Mouse (Mus musculus) midbrain, embryonic 15.5 days (tissue): ENCODE measurements around the gene 2010111I01Rik. TPM values are rescaled to one million over a fixed set of nuclear protein-coding genes. Genes with fewer than 3 reads are reported as not detected.

Source experiments
- ATAC-seq: fragments of 200-750 bp; cut with Nextera tagmentation; replicated peaks from 2 replicates; pipeline ENCODE4 v1.8.0; 2017; ENCODE audit warnings: moderate TSS enrichment
- H3K27ac ChIP-seq: fragments of 300-500 bp; sonication (generic); 2 replicates; pipeline ENCODE4 v1.5.1; 2015; ENCODE audit warnings: mild to moderate bottlenecking, inconsistent platforms
- H3K27me3 ChIP-seq: fragments of 300-500 bp; sonication (generic); replicated peaks from 2 replicates; pipeline ENCODE4 v1.6.1; 2015; ENCODE audit warnings: inconsistent platforms
- H3K36me3 ChIP-seq: fragments of 300-500 bp; sonication (generic); replicated peaks from 2 replicates; pipeline ENCODE4 v1.6.1; 2015; ENCODE audit warnings: inconsistent platforms
- H3K4me1 ChIP-seq: fragments of 300-500 bp; sonication (generic); 2 replicates; pipeline ENCODE4 v1.6.1; 2015; ENCODE audit warnings: inconsistent platforms
- H3K4me2 ChIP-seq: fragments of 300-500 bp; sonication (generic); 2 replicates; pipeline ENCODE4 v1.6.1; 2015; ENCODE audit warnings: inconsistent platforms, mild to moderate bottlenecking, moderate library complexity
- H3K4me3 ChIP-seq: fragments of 300-500 bp; sonication (generic); 2 replicates; pipeline ENCODE4 v1.5.1; 2015; ENCODE audit warnings: mild to moderate bottlenecking, inconsistent platforms
- H3K9ac ChIP-seq: fragments of 300-500 bp; sonication (generic); 2 replicates; pipeline ENCODE4 v1.6.1; 2015; ENCODE audit warnings: mild to moderate bottlenecking, inconsistent platforms
- H3K9me3 ChIP-seq: fragments of 300-500 bp; sonication (generic); 2 replicates; pipeline ENCODE4 v1.6.1; 2016; ENCODE audit warnings: inconsistent platforms
- WGBS: fragments of 180-500 bp; shearing (Covaris S2); methylation state at CpG from one replicate; pipeline ENCODE4 v1.1.7; 2015; ENCODE audit warnings: mixed read lengths; 5-methylcytosine and 5-hydroxymethylcytosine counted together
- polyA plus RNA-seq: library from polyadenylated mRNA; unstranded; fragments of >200 nt; fragmentation: Nextera tagmentation; extraction: Ambion mirVana; gene quantifications from 2 replicates; pipeline ENCODE4 v1.2.1, GENCODE M21; 2015

The 2010111I01Rik gene
- polyA plus RNA-seq, 1 experiment from 2014 or later = 29.0 TPM

DNA sequence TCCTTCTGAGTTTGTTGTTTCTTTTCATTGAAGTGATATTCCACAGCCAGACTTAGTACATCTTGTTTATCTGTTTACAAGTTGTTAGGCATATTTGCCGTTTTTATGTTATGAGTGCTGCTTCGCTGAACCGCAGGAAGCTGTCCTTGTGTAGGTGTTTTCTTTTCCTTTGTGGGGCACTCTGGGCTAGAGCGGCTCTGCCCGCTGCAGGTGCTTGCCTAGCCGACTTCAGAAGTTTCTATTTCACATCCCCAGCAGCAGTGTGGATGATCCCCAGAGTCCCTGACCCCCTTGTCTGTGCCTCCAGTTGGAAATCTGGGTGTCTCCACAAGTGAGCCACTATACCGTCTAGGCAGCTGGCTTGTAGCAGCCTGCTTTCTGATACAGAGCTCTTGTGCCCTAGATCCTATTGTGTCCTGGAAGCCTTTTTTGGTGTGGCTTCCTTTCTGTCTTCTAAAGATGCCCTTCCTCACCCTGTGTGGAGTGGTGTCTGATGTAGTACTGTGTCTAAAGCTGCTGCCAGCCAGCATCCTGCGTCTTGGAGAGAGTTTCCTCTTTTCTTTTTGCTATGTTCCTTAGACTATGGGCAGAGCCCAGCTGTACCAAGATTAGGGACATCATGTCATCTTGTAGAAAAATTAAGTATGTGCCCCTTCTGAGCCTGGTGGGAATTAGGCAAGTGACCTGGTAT is 285.2 kb downstream of the 2010111I01Rik start:
- Histone ChIP-seq H3K36me3 (no peaks in the 10 kb centered on the region), H3K4me2 (no peak overlapping the region), H3K27me3 (no peaks in the 10 kb centered on the region), H3K4me1 (no peaks in the 10 kb centered on the region), H3K9ac (no peak overlapping the region), H3K27ac (no peak overlapping the region), H3K9me3 (no peaks in the 10 kb centered on the region), H3K4me3 (no peak overlapping the region)
- no peak for ATAC-seq
- 75% methylated on average over 8 of the region's 8 CpGs for WGBS

DNA sequence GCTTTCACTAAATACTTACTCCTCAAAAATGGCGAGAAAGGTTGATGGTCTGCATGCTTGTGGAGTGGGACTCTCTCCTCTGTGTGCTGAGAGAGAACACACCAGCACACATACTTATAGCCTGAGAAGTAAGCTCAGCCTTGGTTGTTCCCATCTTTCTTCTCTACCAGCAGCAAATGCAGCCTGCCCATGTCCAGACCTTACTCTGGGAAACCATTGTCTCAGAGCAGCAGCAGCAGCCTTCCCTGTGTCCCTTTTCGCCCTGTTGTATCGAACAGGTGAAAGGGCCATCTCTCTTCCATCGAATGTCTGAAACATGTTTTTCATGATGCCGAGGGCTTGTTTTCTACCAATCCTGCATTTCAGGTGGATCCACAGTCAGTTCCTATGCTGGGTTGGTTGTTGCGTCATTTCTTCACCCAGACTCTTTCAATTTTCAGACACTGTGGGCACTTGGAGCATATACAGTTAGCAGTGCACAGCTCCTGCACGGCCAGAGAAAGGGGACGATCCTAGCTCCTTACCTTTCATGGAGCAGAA is 285.8 kb downstream of the 2010111I01Rik start:
- H3K9ac ChIP-seq = no peak overlapping the region
- H3K4me3 ChIP-seq = no peak overlapping the region
- no peaks in the 10 kb centered on the region for H3K4me1 ChIP-seq
- no peak overlapping the region for H3K4me2 ChIP-seq
- H3K36me3 ChIP-seq = no peaks in the 10 kb centered on the region
- WGBS = 92% methylated on average over 8 of the region's 8 CpGs
- ATAC-seq = no peak
- no peaks in the 10 kb centered on the region for H3K27me3 ChIP-seq
- H3K9me3 ChIP-seq = no peaks in the 10 kb centered on the region
- no peak overlapping the region for H3K27ac ChIP-seq

GRCm38 (mm10) chr13:63251118-63251889 is 286.6 kb downstream of the 2010111I01Rik start:
- H3K27me3 ChIP-seq = no peaks in the 10 kb centered on the region
- WGBS = 56% methylated on average over 12 of the region's 12 CpGs
- ATAC-seq = 0 out of 2 replicates have a peak, but pooled peaks have one; percentile 25

GRCm38 (mm10) chr13:63252295-63253010 is 287.8 kb downstream of the 2010111I01Rik start:
- 98% methylated on average over 2 of the region's 2 CpGs for WGBS
- Histone ChIP-seq H3K4me2 (no peak overlapping the region), H3K9me3 (no peaks in the 10 kb centered on the region), H3K9ac (no peak overlapping the region), H3K36me3 (no peaks in the 10 kb centered on the region), H3K4me1 (no peaks in the 10 kb centered on the region), H3K27ac (no peak overlapping the region), H3K4me3 (no peak overlapping the region), H3K27me3 (no peaks in the 10 kb centered on the region)
- ATAC-seq = no peak

More at GRCm38 (mm10) chr13:63251118-63251889, 286.6 kb downstream of the 2010111I01Rik start:
- Histone ChIP-seq H3K9ac (no peak overlapping the region), H3K9me3 (no peaks in the 10 kb centered on the region), H3K4me3 (no peak overlapping the region), H3K27ac (no peak overlapping the region), H3K4me1 (no peaks in the 10 kb centered on the region), H3K4me2 (no peak overlapping the region), H3K36me3 (no peaks in the 10 kb centered on the region)

DNA sequence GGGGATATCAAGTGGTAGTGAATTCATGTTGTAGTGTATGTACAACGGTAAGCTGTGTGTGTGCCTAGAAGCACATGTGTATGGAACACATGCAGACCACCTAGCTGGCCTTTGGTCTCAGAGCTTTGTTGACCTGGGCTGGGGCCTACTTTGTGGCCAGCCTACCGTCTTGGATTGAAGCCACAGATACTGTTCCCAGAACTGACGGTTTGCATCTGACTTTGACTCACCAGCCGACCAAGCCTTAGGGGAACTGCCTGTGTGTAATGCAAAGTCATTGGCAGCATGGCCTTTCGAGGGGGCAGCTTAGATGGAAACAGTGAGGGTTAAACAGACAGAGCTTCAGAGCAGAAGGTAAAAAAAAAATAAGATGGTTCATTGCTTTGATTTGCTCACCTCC is 288.5 kb downstream of the 2010111I01Rik start:
- 83% methylated on average over 5 of the region's 5 CpGs for WGBS
- ATAC-seq = no peak

GRCm38 (mm10) chr13:63253886-63254636 is 289.4 kb downstream of the 2010111I01Rik start:
- H3K9ac ChIP-seq = no peak overlapping the region
- no peak overlapping the region for H3K4me3 ChIP-seq
- no peaks in the 10 kb centered on the region for H3K9me3 ChIP-seq
- ATAC-seq = no peak
- no peaks in the 10 kb centered on the region for H3K4me1 ChIP-seq
- no peak overlapping the region for H3K4me2 ChIP-seq
- no peaks in the 10 kb centered on the region for H3K36me3 ChIP-seq
- no peaks in the 10 kb centered on the region for H3K27me3 ChIP-seq
- WGBS = 96% methylated on average over 7 of the region's 7 CpGs
- H3K27ac ChIP-seq = no peak overlapping the region

More for the DNA sequence above, 288.5 kb downstream of the 2010111I01Rik start:
- H3K9me3 ChIP-seq = no peaks in the 10 kb centered on the region
- H3K4me1 ChIP-seq = no peaks in the 10 kb centered on the region
- no peak overlapping the region for H3K27ac ChIP-seq
- no peak overlapping the region for H3K9ac ChIP-seq
- no peaks in the 10 kb centered on the region for H3K36me3 ChIP-seq
- H3K4me2 ChIP-seq = no peak overlapping the region
- no peak overlapping the region for H3K4me3 ChIP-seq
- no peaks in the 10 kb centered on the region for H3K27me3 ChIP-seq

DNA sequence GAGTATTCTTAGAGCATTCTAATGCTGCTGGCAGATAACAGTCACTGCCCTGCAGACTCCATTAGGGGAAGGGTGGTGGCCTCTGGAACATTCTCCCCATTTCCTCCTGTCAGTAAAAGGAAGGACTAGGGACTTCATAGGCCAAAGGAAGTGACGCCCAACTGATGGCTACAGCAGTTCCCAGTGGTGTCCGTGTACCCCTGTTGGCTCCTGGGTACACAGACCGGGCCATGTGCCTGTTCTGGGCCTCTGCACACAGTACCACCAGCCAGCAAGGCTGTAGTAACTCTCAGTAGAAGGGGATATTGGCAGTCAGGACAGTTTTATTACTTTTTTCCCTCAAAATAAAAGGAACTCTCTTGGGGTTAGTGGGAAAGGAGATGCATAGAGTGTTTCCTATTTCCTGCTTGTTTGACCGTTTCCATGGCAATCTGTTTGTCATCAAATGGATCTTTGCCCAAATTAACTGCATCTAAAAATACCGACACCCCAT is 290.9 kb downstream of the 2010111I01Rik start:
- Histone ChIP-seq H3K4me3 (no peak overlapping the region), H3K27ac (no peak overlapping the region), H3K4me2 (no peak overlapping the region), H3K36me3 (no peaks in the 10 kb centered on the region), H3K9me3 (no peaks in the 10 kb centered on the region), H3K9ac (no peak overlapping the region), H3K4me1 (peaks cover 6% of the 10 kb centered on the region), H3K27me3 (no peaks in the 10 kb centered on the region)
- ATAC-seq = no peak
- WGBS = 85% methylated on average over 5 of the region's 5 CpGs

GRCm38 (mm10) chr13:63256146-63256545 is 291.5 kb downstream of the 2010111I01Rik start:
- Histone ChIP-seq H3K4me3 (no peak overlapping the region), H3K4me2 (no peak overlapping the region), H3K4me1 (peaks cover 11% of the 10 kb centered on the region), H3K9ac (no peak overlapping the region), H3K27me3 (no peaks in the 10 kb centered on the region), H3K27ac (no peak overlapping the region), H3K9me3 (no peaks in the 10 kb centered on the region), H3K36me3 (no peaks in the 10 kb centered on the region)
- no peak for ATAC-seq
- WGBS = 85% methylated on average over 6 of the region's 6 CpGs

DNA sequence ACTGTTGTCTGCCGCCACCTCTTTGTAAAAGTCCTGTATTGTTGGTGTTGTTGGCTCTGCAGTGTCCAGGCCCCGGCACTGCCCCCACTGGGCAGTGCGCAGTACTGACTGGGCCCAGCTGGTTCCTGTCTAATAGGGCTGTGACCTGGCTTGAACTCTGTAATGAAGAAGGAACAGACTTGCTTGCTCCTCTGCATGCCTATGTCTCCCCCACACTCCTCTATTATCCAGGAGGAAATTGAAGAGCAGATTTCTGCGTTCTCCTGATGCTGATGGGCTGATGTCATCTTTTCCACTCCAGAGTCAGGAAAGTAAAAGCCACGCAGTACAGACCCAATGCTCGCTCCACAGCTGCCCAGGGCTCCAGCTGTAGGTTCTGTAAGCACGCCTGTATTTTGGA is 292.1 kb downstream of the 2010111I01Rik start:
- Histone ChIP-seq H3K36me3 (no peaks in the 10 kb centered on the region), H3K4me2 (no peak overlapping the region), H3K4me1 (peaks cover 13% of the 10 kb centered on the region), H3K9ac (no peak overlapping the region), H3K27me3 (no peaks in the 10 kb centered on the region), H3K9me3 (no peaks in the 10 kb centered on the region), H3K4me3 (no peak overlapping the region), H3K27ac (no peak overlapping the region)
- ATAC-seq = no peak
- WGBS = 75% methylated on average over 7 of the region's 7 CpGs

DNA sequence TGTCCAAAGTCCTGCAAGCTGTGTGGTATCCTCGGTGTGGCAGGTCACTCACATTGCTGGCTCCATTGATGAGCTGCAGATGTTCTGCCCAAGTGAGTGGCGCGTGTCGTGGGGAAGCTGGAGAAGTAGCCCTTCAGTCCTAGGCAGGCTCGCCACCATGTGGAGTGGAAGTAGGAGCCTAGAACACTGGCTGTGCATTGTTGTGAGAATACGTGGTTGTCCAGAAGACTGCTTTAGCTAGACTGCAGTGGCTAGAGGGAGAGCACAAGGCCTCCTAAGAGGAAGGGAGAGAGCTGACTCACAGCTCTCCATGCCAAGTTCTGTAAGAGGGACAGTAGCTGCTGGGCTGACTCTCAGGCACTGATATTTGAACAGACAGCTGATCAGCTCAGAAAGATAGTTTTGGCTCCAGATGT is 293.5 kb downstream of the 2010111I01Rik start:
- H3K9me3 ChIP-seq = no peaks in the 10 kb centered on the region
- ATAC-seq = no peak

GRCm38 (mm10) chr13:63258671-63259070 is 294.0 kb downstream of the 2010111I01Rik start:
- 85% methylated on average over 4 of the region's 4 CpGs for WGBS
- H3K4me2 ChIP-seq = no peak overlapping the region
- no peak for ATAC-seq

More for the DNA sequence above, 293.5 kb downstream of the 2010111I01Rik start:
- Histone ChIP-seq H3K4me1 (peaks cover 13% of the 10 kb centered on the region), H3K4me2 (no peak overlapping the region), H3K4me3 (no peak overlapping the region), H3K27ac (no peak overlapping the region), H3K36me3 (no peaks in the 10 kb centered on the region), H3K9ac (no peak overlapping the region), H3K27me3 (no peaks in the 10 kb centered on the region)
- WGBS = 81% methylated on average over 6 of the region's 6 CpGs

More at GRCm38 (mm10) chr13:63258671-63259070, 294.0 kb downstream of the 2010111I01Rik start:
- H3K36me3 ChIP-seq = no peaks in the 10 kb centered on the region
- no peak overlapping the region for H3K4me3 ChIP-seq
- H3K4me1 ChIP-seq = peaks cover 13% of the 10 kb centered on the region
- no peak overlapping the region for H3K27ac ChIP-seq
- no peaks in the 10 kb centered on the region for H3K9me3 ChIP-seq
- no peaks in the 10 kb centered on the region for H3K27me3 ChIP-seq
- no peak overlapping the region for H3K9ac ChIP-seq
